Mouse (Mus musculus) liver, adult 2 months (tissue): Measurements from ENCODE around the gene Cyth1.

Experiments
- CTCF ChIP-seq: fragments of 200-500 bp; IDR thresholded peaks from 2 replicates; pipeline ENCODE4 v1.5.1; 2011; ENCODE audit warnings: low read depth, low read length, control low read depth
- POLR2A ChIP-seq: fragments of 200-500 bp; IDR thresholded peaks from 2 replicates; pipeline ENCODE4 v1.6.1; 2011; ENCODE audit warnings: low read length, control low read depth; ENCODE audit not compliant: insufficient read depth; ENCODE audit errors: extremely low read depth

DNA sequence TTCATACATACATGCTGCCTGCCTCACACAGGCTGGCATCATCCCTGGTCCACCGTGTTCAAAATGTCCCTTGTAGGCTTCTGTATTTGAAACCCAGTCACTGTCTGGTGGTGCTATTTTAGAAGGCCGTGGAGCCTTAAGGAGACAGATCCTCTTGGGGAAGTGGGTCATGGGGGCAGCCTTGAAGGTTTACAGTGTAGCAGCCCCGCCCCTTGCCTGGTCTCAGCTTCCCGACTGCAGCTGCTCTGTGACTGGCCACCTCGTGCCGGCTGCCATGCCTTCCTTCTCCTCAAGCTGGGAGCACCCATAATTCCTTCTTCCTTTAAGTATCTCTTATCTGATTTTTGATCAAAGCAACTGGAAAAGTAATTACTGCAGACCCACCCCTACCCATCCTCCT lies 113.1 kb downstream of the Cyth1 start:
- TF ChIP-seq POLR2A, result no peak
- no peak for TF ChIP-seq CTCF
